15 mouse cellular contexts compared by ENCODE assay signal in the genomic region with DNA sequence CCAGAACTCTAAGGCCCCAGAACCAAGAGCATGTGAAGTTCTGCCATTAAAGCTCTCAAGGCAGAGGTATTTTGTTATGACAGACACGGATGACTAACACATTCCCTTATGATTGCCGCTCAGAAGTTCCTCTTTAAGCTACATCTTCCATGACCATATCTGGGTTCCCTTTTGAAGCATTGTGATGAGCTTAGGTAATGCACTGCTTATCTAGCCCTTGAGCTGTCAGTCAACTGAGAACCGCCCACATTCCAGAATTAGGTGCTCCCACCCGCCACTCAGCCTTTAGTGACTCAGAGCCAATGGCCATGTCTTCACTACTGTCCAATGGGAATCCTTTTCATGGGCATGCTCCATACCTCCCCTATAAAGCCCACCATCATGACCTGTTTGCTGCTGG. TPM values are rescaled to one million over a fixed set of nuclear protein-coding genes. Genes with fewer than 3 reads are reported as not detected.
DNase-seq lines count a peak whose midpoint lies in the region; ATAC-seq lines count a peak whose summit lies in the region.
"Had no signal": no experiment of that assay in that cellular context is flagged by ENCODE, and none has a peak within 500 bp of the region (broad histone marks: within the 10 kb centered on the region; RNA-seq: fewer than 3 reads in every experiment).

No protein-coding gene starts in this region.

- no peak overlapping the region; the same call in 1 of the 2 replicates for H3K27ac ChIP-seq in heart, embryonic 16.5 days (ENCODE audit: low read length)
- H3K27ac ChIP-seq in kidney, embryonic 16.5 days (ENCODE audit: low read length) = no peak overlapping the region

- H3K4me1 ChIP-seq in heart, embryonic 16.5 days (ENCODE audit: control insufficient read depth, insufficient read depth, low read length) = peaks cover 8% of the 10 kb centered on the region; the same call in 1 of the 2 replicates
- no peaks in the 10 kb centered on the region for H3K4me1 ChIP-seq in kidney, embryonic 16.5 days (ENCODE audit: insufficient read depth, low read length)

- no peak overlapping the region for H3K9ac ChIP-seq in heart, embryonic 16.5 days (ENCODE audit: low read length)
- no peak overlapping the region for H3K9ac ChIP-seq in kidney, embryonic 16.5 days (replicated peaks; ENCODE audit: low read length)

- peak; percentile 24; the same call in 1 of the 2 replicates for ATAC-seq in heart, embryonic 16.5 days (replicated peaks; ENCODE audit: extremely low read depth, insufficient read depth, low FRiP score)
- ATAC-seq in megakaryocyte, adult 5-6 weeks (ENCODE audit: poor library complexity, severe bottlenecking) = peak; percentile 95
- ATAC-seq in kidney, embryonic 16.5 days (ENCODE audit: low FRiP score, low TSS enrichment) = no peak

- H3K9me3 ChIP-seq in heart, embryonic 16.5 days (replicated peaks; ENCODE audit: control insufficient read depth, low read length) = 0 out of 2 replicates have a peak, but pooled peaks cover under 1% of the 10 kb centered on the region
- H3K9me3 ChIP-seq in kidney, embryonic 16.5 days (ENCODE audit: low read length) = peaks cover 3% of the 10 kb centered on the region; the same call in 1 of the 2 replicates
- H3K9me3 ChIP-seq: G1E had no signal

- no peak for DNase-seq in heart, adult 18-20 months
- DNase-seq in CD4-positive, CD25-positive, alpha-beta regulatory T cell, adult 2 months (ENCODE audit: low read depth, low spot score) = peak; percentile 41
- peak; percentile 31 for DNase-seq in Muller cell, postnatal 12 days (ENCODE audit: inconsistent ontology term)
- DNase-seq in yolk sac, embryonic 10.5 days (ENCODE audit: low spot score) = no peak
- DNase-seq: kidney, adult 8-10 months; layer of hippocampus, adult 9-11 months; left cerebral cortex, postnatal 4 days; lung, adult 18-20 months; midbrain, embryonic 14.5 days; right cerebral cortex, postnatal 25 days; thymus, postnatal 36 days had no signal

- WGBS in heart, embryonic 16.5 days = 28% methylated on average over 4 of the region's 4 CpGs
- 91% methylated on average over 4 of the region's 4 CpGs for WGBS in kidney, embryonic 16.5 days

- no peak overlapping the region for H3K4me2 ChIP-seq in heart, embryonic 16.5 days (ENCODE audit: low read depth, low read length)
- H3K4me2 ChIP-seq in kidney, embryonic 16.5 days (replicated peaks; ENCODE audit: low read depth, low read length) = no peak overlapping the region

- H3K4me3 ChIP-seq in heart, embryonic 16.5 days (ENCODE audit: low read length) = no peak overlapping the region
- no peak overlapping the region for H3K4me3 ChIP-seq in kidney, embryonic 16.5 days (ENCODE audit: low read length)

- no peaks in the 10 kb centered on the region for H3K27me3 ChIP-seq in heart, embryonic 16.5 days (ENCODE audit: control insufficient read depth, insufficient read depth, low read length)
- no peaks in the 10 kb centered on the region for H3K27me3 ChIP-seq in kidney, embryonic 16.5 days (ENCODE audit: insufficient read depth, low read length)

- H3K36me3 ChIP-seq in heart, embryonic 16.5 days (ENCODE audit: control insufficient read depth, insufficient read depth) = no peaks in the 10 kb centered on the region
- no peaks in the 10 kb centered on the region for H3K36me3 ChIP-seq in kidney, embryonic 16.5 days (ENCODE audit: insufficient read depth, low read length)
- H3K36me3 ChIP-seq: G1E had no signal

RNA-seq across cellular contexts. Expression of a gene that starts 13.7 kb away (rescaled TPM):
- 27.9 and 31.4 TPM in 2 replicates for polyA plus RNA-seq in heart, embryonic 16.5 days (2015; fragmentation: Nextera tagmentation; extraction: Ambion mirVana)
- total RNA-seq in heart, adult 18-20 months (2021) = 10 to 100 TPM; 59.7 to 88.7 TPM
- 101 and 129 TPM in 2 replicates for total RNA-seq in megakaryocyte, adult 5-6 weeks (2015)
- total RNA-seq in megakaryocyte, adult 5-6 weeks (2017) = 80.1 and 84.8 TPM in 2 replicates
- 38.0 and 41.0 TPM in 2 replicates for polyA plus RNA-seq in kidney, embryonic 16.5 days (2015; fragmentation: Nextera tagmentation; extraction: Ambion mirVana)

Comparison
In these comparisons a context has a peak if more than half of its experiments do, and no peak if none do; other contexts are left out.
1. DNase-seq: peak in CD4-positive, CD25-positive, alpha-beta regulatory T cell, adult 2 months (single experiment) and Muller cell, postnatal 12 days (single experiment); none in heart, adult 18-20 months (0 of 2) and yolk sac, embryonic 10.5 days (single experiment).